Mouse (Mus musculus) forebrain, embryonic 11.5 days (tissue): ENCODE data around the gene Sash1. TPM values are rescaled to one million over a fixed set of nuclear protein-coding genes. Genes with fewer than 3 reads are reported as not detected.

ENCODE experiments used
- ATAC-seq: fragments of 200-750 bp; cut with Nextera tagmentation; replicated peaks from 2 replicates; pipeline ENCODE4 v1.8.0; 2017; ENCODE audit warnings: moderate TSS enrichment; ENCODE audit not compliant: low FRiP score
- DNase-seq: peaks from one replicate; pipeline ENCODE4 v3.0.0-alpha.2; 2017; ENCODE audit warnings: low spot score
- H3K27ac ChIP-seq: fragments of 300-500 bp; sonication (generic); 2 replicates; pipeline ENCODE4 v1.5.1; 2014; ENCODE audit warnings: low read depth, low read length
- H3K27me3 ChIP-seq: fragments of 300-500 bp; sonication (generic); 2 replicates; pipeline ENCODE4 v1.6.1; 2014; ENCODE audit warnings: mild to moderate bottlenecking, low read length, mixed read lengths; ENCODE audit not compliant: control insufficient read depth, insufficient read depth
- H3K36me3 ChIP-seq: fragments of 300-500 bp; sonication (generic); 2 replicates; pipeline ENCODE4 v1.6.1; 2014; ENCODE audit warnings: mild to moderate bottlenecking, low read length, moderate library complexity, mixed read lengths; ENCODE audit not compliant: control insufficient read depth, insufficient read depth
- H3K4me1 ChIP-seq: fragments of 300-500 bp; sonication (generic); replicated peaks from 2 replicates; pipeline ENCODE4 v1.6.1; 2014; ENCODE audit warnings: low read length, mixed read lengths; ENCODE audit not compliant: control insufficient read depth, insufficient read depth
- H3K4me2 ChIP-seq: fragments of 300-500 bp; sonication (generic); 2 replicates; pipeline ENCODE4 v1.6.1; 2014; ENCODE audit warnings: low read depth, mild to moderate bottlenecking, low read length, moderate library complexity, mixed read lengths; ENCODE audit not compliant: severe bottlenecking
- H3K4me3 ChIP-seq: fragments of 300-500 bp; sonication (generic); 2 replicates; pipeline ENCODE4 v1.5.1; 2014; ENCODE audit warnings: low read depth, low read length
- H3K9ac ChIP-seq: fragments of 300-500 bp; sonication (generic); 2 replicates; pipeline ENCODE4 v1.6.1; 2014; ENCODE audit warnings: low read length
- H3K9me3 ChIP-seq: fragments of 300-500 bp; sonication (generic); 2 replicates; pipeline ENCODE4 v1.6.1; 2016; ENCODE audit warnings: low read length, mixed read lengths; ENCODE audit not compliant: control insufficient read depth
- WGBS: fragments of 180-500 bp; shearing (Covaris S2); extraction: QIAGEN DNeasy Blood & Tissue Kit; methylation state at CpG from one replicate; pipeline ENCODE4 v1.1.7; 2014; 5-methylcytosine and 5-hydroxymethylcytosine counted together
- polyA plus RNA-seq: library from polyadenylated mRNA; unstranded; fragments of >200 nt; fragmentation: Nextera tagmentation; extraction: Ambion mirVana; gene quantifications from 2 replicates; pipeline ENCODE4 v1.2.1, GENCODE M21; 2014

Gene Sash1
- polyA plus RNA-seq, 1 experiment from 2014 or later: 2.2 TPM

- no peak for ATAC-seq
- WGBS: 82% methylated on average over 2 of the region's 2 CpGs
- DNase-seq: no peak
- Histone ChIP-seq H3K9me3 (no peaks in the 10 kb centered on the region), H3K9ac (no peak overlapping the region), H3K4me3 (no peak overlapping the region), H3K27me3 (no peaks in the 10 kb centered on the region), H3K4me2 (no peak overlapping the region), H3K36me3 (no peaks in the 10 kb centered on the region), H3K27ac (no peak overlapping the region), H3K4me1 (no peaks in the 10 kb centered on the region; the same call in 1 of the 2 replicates)
Observed at GRCm38 (mm10) chr10:8787221-8787620, 98.6 kb downstream of the Sash1 start.

- Histone ChIP-seq H3K4me3 (no peak overlapping the region), H3K4me1 (no peaks in the 10 kb centered on the region; the same call in 1 of the 2 replicates), H3K36me3 (no peaks in the 10 kb centered on the region), H3K27ac (no peak overlapping the region), H3K9me3 (no peaks in the 10 kb centered on the region), H3K4me2 (no peak overlapping the region), H3K9ac (no peak overlapping the region), H3K27me3 (no peaks in the 10 kb centered on the region)
- 48% methylated on average over 11 of the region's 11 CpGs for WGBS
- ATAC-seq: no peak
- no peak for DNase-seq
Observed at GRCm38 (mm10) chr10:8785451-8786145, 100.3 kb downstream of the Sash1 start.

DNA sequence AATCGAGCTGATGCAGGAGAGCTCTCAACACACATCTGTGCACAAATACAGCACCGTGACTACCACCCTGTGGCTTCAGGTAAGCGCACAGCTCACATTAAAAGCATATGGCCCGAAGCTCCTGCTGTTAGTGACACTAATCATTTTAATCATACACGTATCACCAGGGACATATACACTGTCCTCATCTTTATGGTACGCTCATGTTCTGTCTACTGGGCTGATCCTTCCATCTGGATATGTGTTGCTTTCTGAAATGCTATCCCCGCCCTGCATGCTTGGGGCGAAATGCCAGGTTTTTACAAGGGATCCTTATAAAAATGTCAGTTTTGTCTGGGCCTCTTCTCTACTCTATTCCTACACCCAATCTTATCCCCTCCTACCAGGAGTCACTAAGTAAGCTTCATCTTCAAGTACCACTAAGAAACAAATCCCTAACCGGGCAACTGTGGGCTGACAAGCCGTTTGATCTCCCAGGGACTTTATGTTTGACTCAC is 103.9 kb downstream of the Sash1 start:
- DNase-seq: no peak
- Histone ChIP-seq H3K36me3 (no peaks in the 10 kb centered on the region), H3K4me1 (no peaks in the 10 kb centered on the region; the same call in 1 of the 2 replicates), H3K27ac (no peak overlapping the region), H3K27me3 (no peaks in the 10 kb centered on the region), H3K9ac (no peak overlapping the region), H3K4me2 (no peak overlapping the region), H3K9me3 (no peaks in the 10 kb centered on the region), H3K4me3 (no peak overlapping the region)
- WGBS: 88% methylated on average over 10 of the region's 10 CpGs
- no peak for ATAC-seq

GRCm38 (mm10) chr10:8779842-8780241 is 106.0 kb downstream of the Sash1 start:
- ATAC-seq (no peak), DNase-seq (no peak)
- H3K36me3 ChIP-seq: no peaks in the 10 kb centered on the region
- no peaks in the 10 kb centered on the region for H3K9me3 ChIP-seq
- WGBS: 92% methylated on average over 4 of the region's 4 CpGs
- no peaks in the 10 kb centered on the region for H3K27me3 ChIP-seq
- H3K4me1 ChIP-seq: no peaks in the 10 kb centered on the region
- no peak overlapping the region for H3K4me2 ChIP-seq
- H3K9ac ChIP-seq: no peak overlapping the region
- H3K4me3 ChIP-seq: no peak overlapping the region
- H3K27ac ChIP-seq: no peak overlapping the region

GRCm38 (mm10) chr10:8778845-8779244 is 107.0 kb downstream of the Sash1 start:
- 89% methylated on average over 7 of the region's 7 CpGs for WGBS
- H3K36me3 ChIP-seq: no peaks in the 10 kb centered on the region
- no peak overlapping the region for H3K4me3 ChIP-seq
- H3K9ac ChIP-seq: no peak overlapping the region
- no peaks in the 10 kb centered on the region for H3K4me1 ChIP-seq
- no peak for DNase-seq
- no peak for ATAC-seq
- H3K9me3 ChIP-seq: no peaks in the 10 kb centered on the region
- H3K4me2 ChIP-seq: no peak overlapping the region
- no peak overlapping the region for H3K27ac ChIP-seq
- H3K27me3 ChIP-seq: no peaks in the 10 kb centered on the region

GRCm38 (mm10) chr10:8777552-8778253 is 108.2 kb downstream of the Sash1 start:
- 94% methylated on average over 12 of the region's 12 CpGs for WGBS
- H3K4me2 ChIP-seq: no peak overlapping the region
- no peaks in the 10 kb centered on the region for H3K36me3 ChIP-seq
- H3K9ac ChIP-seq: no peak overlapping the region
- H3K9me3 ChIP-seq: no peaks in the 10 kb centered on the region
- H3K4me1 ChIP-seq: no peaks in the 10 kb centered on the region
- H3K27ac ChIP-seq: no peak overlapping the region
- DNase-seq (no peak), ATAC-seq (no peak)
- no peak overlapping the region for H3K4me3 ChIP-seq
- no peaks in the 10 kb centered on the region for H3K27me3 ChIP-seq

- 93% methylated on average over 2 of the region's 2 CpGs for WGBS
- H3K4me3 ChIP-seq: no peak overlapping the region
- no peak overlapping the region for H3K9ac ChIP-seq
- H3K9me3 ChIP-seq: no peaks in the 10 kb centered on the region
- ATAC-seq (no peak), DNase-seq (no peak)
- H3K27ac ChIP-seq: no peak overlapping the region
- H3K36me3 ChIP-seq: no peaks in the 10 kb centered on the region
- H3K4me2 ChIP-seq: no peak overlapping the region
- H3K4me1 ChIP-seq: no peaks in the 10 kb centered on the region
- no peaks in the 10 kb centered on the region for H3K27me3 ChIP-seq
Observed at GRCm38 (mm10) chr10:8776791-8777190, 109.1 kb downstream of the Sash1 start.

DNA sequence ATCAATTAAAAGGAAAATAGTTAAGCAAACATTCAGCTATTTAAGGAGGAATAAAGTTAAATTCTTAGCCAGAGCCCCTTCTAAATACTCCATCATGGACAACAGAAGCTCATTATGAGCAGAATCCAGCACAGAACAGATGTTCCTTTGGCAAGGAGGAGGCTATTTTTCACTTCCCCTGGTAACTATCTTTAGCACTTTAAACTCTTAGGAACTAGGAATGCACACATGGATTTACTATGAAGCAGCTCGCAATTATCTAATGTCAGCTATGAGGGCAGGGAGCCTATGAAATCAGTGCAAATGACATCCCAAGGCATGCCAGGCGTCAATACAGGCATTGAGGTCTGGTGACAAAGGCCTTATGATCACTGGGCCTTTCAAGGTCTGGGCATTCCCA is 110.1 kb downstream of the Sash1 start:
- Histone ChIP-seq H3K27me3 (no peaks in the 10 kb centered on the region), H3K27ac (no peak overlapping the region), H3K4me1 (no peaks in the 10 kb centered on the region), H3K4me2 (no peak overlapping the region), H3K36me3 (no peaks in the 10 kb centered on the region), H3K9me3 (no peaks in the 10 kb centered on the region), H3K4me3 (no peak overlapping the region), H3K9ac (no peak overlapping the region)
- ATAC-seq (no peak), DNase-seq (no peak)
- 91% methylated on average over 2 of the region's 2 CpGs for WGBS
